Mouse (Mus musculus): ENCODE measurements around the gene Astn1. TPM values are rescaled to one million over a fixed set of nuclear protein-coding genes. Genes with fewer than 3 reads are reported as not detected.

Astn1 gene
- polyA plus RNA-seq, 1 experiment from 2014 or later = 4.2 TPM

DNA sequence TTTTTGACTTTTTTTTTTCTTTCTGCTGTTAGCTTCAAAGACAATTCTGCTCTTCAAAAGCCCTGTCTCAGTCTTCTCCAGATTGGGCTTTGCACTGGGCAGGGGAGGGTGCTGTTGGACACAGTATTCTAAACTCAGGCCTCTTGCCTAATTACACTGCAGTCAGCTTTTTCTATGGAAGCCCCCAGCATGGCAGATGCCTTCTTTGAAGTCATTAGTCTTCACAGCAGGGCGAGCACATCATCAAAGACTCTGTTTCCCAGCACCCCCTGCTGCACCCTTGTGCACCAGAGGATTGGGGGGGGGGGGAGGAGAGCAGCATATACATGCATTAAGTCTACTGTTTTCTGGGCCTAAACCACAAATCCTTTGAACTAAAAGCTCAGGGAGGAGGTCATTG lies 174.8 kb downstream of the Astn1 start:
- Histone ChIP-seq H3K27me3 (no peaks in the 10 kb centered on the region), H3K4me1 (replicated peaks) (no peaks in the 10 kb centered on the region), H3K36me3 (no peaks in the 10 kb centered on the region), H3K9me3 (no peaks in the 10 kb centered on the region), H3K4me3 (replicated peaks) (no peak overlapping the region), H3K27ac (no peak overlapping the region), H3K9ac (replicated peaks) (no peak overlapping the region), H3K4me2 (no peak overlapping the region)
- ATAC-seq (ENCODE audit: insufficient number of reproducible peaks, insufficient read depth, low FRiP score, low TSS enrichment, low read depth) = no peak
- 12% methylated on average over 1 of the region's 1 CpGs for WGBS

DNA sequence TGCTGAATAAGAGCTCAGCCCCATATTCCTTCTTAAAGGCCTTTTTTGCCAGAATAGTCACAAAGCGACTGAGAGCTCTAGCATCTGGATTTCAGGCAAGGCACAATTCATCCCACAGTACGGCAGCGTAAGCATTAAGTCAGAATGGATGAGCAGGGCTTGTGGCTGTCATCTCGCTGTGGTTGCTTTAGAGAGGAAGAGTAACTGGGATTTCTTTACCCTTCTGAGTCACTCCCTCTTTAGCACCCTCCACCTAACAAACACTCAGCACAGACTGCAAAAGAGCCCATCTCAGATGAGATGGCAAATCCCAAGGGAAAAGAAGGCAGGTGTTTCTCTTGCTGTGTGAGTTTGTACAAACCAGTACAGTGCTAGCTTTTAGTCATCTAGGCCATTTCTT lies 183.0 kb downstream of the Astn1 start:
- no peak for ATAC-seq (ENCODE audit: insufficient number of reproducible peaks, insufficient read depth, low FRiP score, low TSS enrichment, low read depth)
- H3K4me2 ChIP-seq = no peak overlapping the region
- no peaks in the 10 kb centered on the region for H3K9me3 ChIP-seq
- WGBS = 88% methylated on average over 4 of the region's 4 CpGs
- no peak overlapping the region for H3K9ac ChIP-seq (replicated peaks)
- H3K36me3 ChIP-seq = no peaks in the 10 kb centered on the region
- no peak overlapping the region for H3K4me3 ChIP-seq (replicated peaks)
- H3K27me3 ChIP-seq = no peaks in the 10 kb centered on the region
- H3K4me1 ChIP-seq (replicated peaks) = peaks cover 22% of the 10 kb centered on the region
- H3K27ac ChIP-seq = no peak overlapping the region

DNA sequence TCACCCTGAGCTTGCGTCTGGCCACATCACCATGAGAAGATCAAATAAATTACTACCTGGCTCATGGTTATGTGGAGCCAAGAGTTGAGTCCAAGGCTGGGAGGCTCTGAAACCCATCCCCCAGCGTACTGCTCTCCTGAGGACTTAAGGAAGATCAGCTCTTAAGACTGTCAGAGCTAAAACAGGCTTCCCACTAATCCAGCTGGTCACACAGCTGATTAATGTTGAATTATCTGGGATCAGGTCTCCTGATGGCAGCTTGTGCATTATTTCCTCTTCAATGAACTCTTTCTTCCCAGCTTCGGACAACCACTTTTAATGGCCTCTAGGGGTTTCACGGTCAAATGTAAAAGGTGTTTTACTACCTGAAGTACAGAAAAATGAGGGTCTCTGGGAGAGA lies 184.4 kb downstream of the Astn1 start:
- no peak overlapping the region for H3K27ac ChIP-seq
- H3K4me1 ChIP-seq (replicated peaks) = peaks cover 22% of the 10 kb centered on the region
- no peaks in the 10 kb centered on the region for H3K27me3 ChIP-seq
- no peaks in the 10 kb centered on the region for H3K36me3 ChIP-seq
- H3K4me2 ChIP-seq = no peak overlapping the region
- H3K9me3 ChIP-seq = no peaks in the 10 kb centered on the region
- H3K9ac ChIP-seq (replicated peaks) = no peak overlapping the region
- no peak overlapping the region for H3K4me3 ChIP-seq (replicated peaks)
- 39% methylated on average over 4 of the region's 4 CpGs for WGBS
- ATAC-seq (ENCODE audit: insufficient number of reproducible peaks, insufficient read depth, low FRiP score, low TSS enrichment, low read depth) = no peak

DNA sequence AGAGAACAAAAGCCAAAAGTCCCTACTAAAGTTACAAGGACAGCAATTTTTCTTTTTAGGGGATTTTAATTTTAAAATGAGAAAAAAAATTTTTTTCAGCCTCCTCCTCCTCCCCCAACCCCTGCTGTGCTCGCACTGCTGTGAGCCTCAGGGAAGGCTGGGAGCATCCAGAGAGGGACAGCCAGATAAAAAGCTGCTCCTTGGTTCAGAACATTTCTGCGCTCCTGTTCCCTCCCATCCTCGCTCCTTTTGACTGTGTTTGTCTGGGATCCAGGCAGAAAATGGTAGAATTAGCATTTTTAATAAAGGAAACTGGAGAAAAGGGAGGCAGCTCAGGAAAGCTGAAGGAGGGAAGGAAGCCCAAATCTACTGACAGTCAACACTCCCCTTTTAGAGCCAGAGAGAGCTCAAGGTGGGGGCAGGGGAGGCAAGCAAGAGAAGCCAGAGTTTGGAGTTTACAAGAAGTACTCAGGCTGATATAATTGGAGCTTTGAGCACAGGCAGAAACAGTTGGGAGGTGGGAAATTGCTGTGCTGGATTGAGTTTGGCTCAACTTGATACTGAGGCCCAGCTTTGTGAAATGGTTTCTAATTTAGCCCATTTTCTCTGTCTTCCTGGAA lies 185.6 kb downstream of the Astn1 start:
- Histone ChIP-seq H3K36me3 (no peaks in the 10 kb centered on the region), H3K4me2 (no peak overlapping the region), H3K27ac (no peak overlapping the region), H3K4me3 (replicated peaks) (no peak overlapping the region), H3K9ac (replicated peaks) (no peak overlapping the region), H3K4me1 (replicated peaks) (peaks cover 22% of the 10 kb centered on the region), H3K9me3 (no peaks in the 10 kb centered on the region), H3K27me3 (0 out of 2 replicates have a peak, but pooled peaks cover 8% of the 10 kb centered on the region)
- ATAC-seq (ENCODE audit: insufficient number of reproducible peaks, insufficient read depth, low FRiP score, low TSS enrichment, low read depth) = no peak
- 52% methylated on average over 3 of the region's 3 CpGs for WGBS

DNA sequence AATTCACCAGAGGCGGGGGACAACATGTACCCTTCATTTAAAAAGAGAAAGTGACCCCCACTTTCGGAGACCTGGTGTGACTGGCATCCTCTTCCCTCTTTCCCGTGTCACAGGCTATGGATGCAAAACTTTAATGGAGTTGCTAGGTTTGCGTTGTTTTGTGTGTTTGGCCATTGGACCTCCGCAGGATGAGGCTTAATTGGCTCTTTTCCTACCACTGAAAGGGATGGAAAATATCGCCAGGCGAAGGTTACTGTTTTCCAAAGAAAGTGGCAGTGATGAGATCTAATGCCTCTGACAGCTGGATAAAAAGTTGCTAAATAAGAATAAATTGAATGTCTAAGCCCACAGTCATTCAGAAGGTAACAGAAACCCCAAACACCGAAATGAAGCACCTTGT lies 186.2 kb downstream of the Astn1 start:
- no peak overlapping the region for H3K4me2 ChIP-seq
- no peaks in the 10 kb centered on the region for H3K9me3 ChIP-seq
- H3K9ac ChIP-seq (replicated peaks) = no peak overlapping the region
- 79% methylated on average over 8 of the region's 8 CpGs for WGBS
- H3K36me3 ChIP-seq = no peaks in the 10 kb centered on the region
- H3K4me3 ChIP-seq (replicated peaks) = no peak overlapping the region
- H3K27me3 ChIP-seq = 0 out of 2 replicates have a peak, but pooled peaks cover 8% of the 10 kb centered on the region
- H3K4me1 ChIP-seq (replicated peaks) = peaks cover 22% of the 10 kb centered on the region
- no peak overlapping the region for H3K27ac ChIP-seq
- ATAC-seq (ENCODE audit: insufficient number of reproducible peaks, insufficient read depth, low FRiP score, low TSS enrichment, low read depth) = no peak

DNA sequence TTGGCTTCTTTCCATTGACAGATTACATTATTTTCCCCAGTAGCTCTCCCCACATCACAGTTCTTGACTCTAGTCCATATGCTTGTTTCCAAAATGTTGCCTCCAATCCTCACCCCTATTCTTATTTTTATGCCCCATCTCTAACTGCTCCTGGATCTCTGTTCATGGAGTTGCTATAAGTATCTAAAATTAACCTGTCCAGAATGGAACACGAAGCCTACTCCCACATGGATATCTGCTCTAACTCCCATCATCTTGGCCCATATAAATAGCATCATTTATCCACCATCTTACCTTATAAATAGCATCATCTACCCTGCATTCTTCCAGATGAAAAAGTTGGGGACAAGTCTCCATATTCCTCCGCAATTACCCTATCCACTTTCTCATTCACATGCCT lies 187.5 kb downstream of the Astn1 start:
- H3K9ac ChIP-seq (replicated peaks) = no peak overlapping the region
- no peaks in the 10 kb centered on the region for H3K36me3 ChIP-seq
- H3K9me3 ChIP-seq = no peaks in the 10 kb centered on the region
- H3K4me3 ChIP-seq (replicated peaks) = no peak overlapping the region
- H3K27me3 ChIP-seq = 0 out of 2 replicates have a peak, but pooled peaks cover 8% of the 10 kb centered on the region
- peaks cover 28% of the 10 kb centered on the region for H3K4me1 ChIP-seq (replicated peaks)
- no peak for ATAC-seq (ENCODE audit: insufficient number of reproducible peaks, insufficient read depth, low FRiP score, low TSS enrichment, low read depth)
- H3K4me2 ChIP-seq = no peak overlapping the region
- H3K27ac ChIP-seq = no peak overlapping the region
- 95% methylated on average over 2 of the region's 2 CpGs for WGBS

DNA sequence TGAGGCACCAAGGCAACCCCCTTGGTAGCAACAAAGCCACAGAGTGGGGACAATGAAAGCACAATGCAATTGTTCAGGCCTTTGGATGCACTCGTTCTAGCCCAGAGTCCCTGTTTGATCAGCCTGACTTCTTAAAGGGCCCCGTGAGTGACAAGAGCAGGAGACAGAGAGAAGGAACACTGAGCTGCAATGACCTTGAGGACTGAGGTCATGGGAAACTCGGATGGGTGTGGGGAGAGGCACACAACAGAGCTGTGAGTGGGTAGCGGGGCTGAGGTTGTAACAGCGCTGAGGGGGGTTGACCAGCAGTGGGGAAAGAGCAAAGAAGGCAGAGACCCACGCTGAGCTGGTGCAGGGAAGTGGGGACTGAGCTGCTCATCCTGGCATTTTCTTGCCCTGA lies 189.9 kb downstream of the Astn1 start:
- H3K4me1 ChIP-seq (replicated peaks) = peaks cover 21% of the 10 kb centered on the region
- no peak for ATAC-seq (ENCODE audit: insufficient number of reproducible peaks, insufficient read depth, low FRiP score, low TSS enrichment, low read depth)

DNA sequence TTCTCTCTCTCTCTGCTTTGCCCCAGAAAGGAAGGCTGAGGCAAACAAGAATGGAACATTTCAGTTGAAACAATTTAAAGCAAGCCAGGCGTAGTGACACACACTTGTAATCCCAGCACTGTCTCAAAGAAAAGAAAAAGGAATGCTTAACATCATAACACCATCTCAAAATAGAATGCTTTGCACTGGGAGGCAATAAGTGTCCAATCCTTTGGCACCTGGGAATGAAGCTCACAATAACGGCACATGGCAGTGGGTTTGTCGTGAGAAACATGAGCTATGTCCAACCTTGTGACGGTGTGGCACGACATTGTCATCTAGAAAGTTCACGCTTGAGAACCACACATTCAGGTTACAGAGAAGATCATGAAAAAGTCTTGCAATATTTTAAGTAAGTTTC lies 191.3 kb downstream of the Astn1 start:
- no peak for ATAC-seq (ENCODE audit: insufficient number of reproducible peaks, insufficient read depth, low FRiP score, low TSS enrichment, low read depth)
- Histone ChIP-seq H3K36me3 (no peaks in the 10 kb centered on the region), H3K4me1 (replicated peaks) (peaks cover 8% of the 10 kb centered on the region), H3K4me3 (replicated peaks) (no peak overlapping the region), H3K27me3 (0 out of 2 replicates have a peak, but pooled peaks cover 8% of the 10 kb centered on the region), H3K27ac (no peak overlapping the region), H3K9ac (replicated peaks) (no peak overlapping the region), H3K4me2 (no peak overlapping the region), H3K9me3 (no peaks in the 10 kb centered on the region)
- 87% methylated on average over 6 of the region's 6 CpGs for WGBS

More for the DNA sequence above, 189.9 kb downstream of the Astn1 start:
- WGBS = 68% methylated on average over 6 of the region's 6 CpGs
- Histone ChIP-seq H3K9me3 (no peaks in the 10 kb centered on the region), H3K9ac (replicated peaks) (no peak overlapping the region), H3K27me3 (0 out of 2 replicates have a peak, but pooled peaks cover 8% of the 10 kb centered on the region), H3K36me3 (no peaks in the 10 kb centered on the region), H3K27ac (no peak overlapping the region), H3K4me2 (no peak overlapping the region), H3K4me3 (replicated peaks) (no peak overlapping the region)

DNA sequence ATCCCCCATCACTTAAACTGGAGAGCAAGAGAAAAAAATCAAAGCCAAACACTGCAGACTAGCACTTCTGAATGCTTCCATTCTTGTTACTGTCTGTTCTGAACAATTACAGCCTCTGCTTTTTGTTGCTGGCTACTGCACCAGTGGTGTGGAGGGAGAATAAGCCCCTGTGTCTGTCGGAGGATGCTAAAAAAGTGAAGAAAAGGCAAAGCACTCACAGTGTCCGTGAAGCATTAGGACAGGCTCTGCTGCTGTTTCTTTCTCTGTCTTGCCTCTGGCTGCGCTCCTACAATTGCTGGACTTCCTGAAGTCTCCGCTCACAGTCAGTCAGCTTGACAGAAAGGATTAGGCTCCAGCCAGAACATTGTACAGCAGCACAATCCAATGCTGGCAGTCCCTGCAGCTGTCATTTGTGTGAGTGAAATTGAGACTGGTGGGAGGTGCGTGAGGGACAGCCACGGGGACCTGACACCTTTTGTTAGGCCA lies 192.0 kb downstream of the Astn1 start:
- Histone ChIP-seq H3K36me3 (no peaks in the 10 kb centered on the region), H3K27ac (no peak overlapping the region), H3K9ac (replicated peaks) (no peak overlapping the region), H3K4me3 (replicated peaks) (no peak overlapping the region), H3K27me3 (0 out of 2 replicates have a peak, but pooled peaks cover 8% of the 10 kb centered on the region), H3K4me1 (replicated peaks) (peaks cover 8% of the 10 kb centered on the region), H3K9me3 (no peaks in the 10 kb centered on the region), H3K4me2 (no peak overlapping the region)
- ATAC-seq (ENCODE audit: insufficient number of reproducible peaks, insufficient read depth, low FRiP score, low TSS enrichment, low read depth) = no peak
- WGBS = 20% methylated on average over 6 of the region's 6 CpGs

DNA sequence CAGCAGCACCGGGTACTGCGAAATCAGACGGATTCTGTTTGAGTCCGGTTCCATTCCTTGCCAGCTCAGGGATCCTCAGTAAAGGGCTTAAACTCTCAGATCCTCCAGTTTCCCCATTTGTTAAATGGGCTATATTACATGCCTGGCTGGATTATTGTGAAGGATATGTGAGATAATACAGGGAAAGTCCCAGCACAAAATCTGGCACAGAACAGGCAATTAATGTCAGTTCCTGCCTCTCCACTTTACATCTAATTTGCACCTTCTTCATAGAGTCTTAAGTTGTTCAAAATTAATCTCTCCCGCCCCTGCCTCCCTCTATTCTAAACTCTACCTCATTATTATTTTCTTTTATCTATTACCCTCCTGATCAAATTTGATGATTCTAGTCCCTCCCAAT lies 211.1 kb downstream of the Astn1 start:
- 91% methylated on average over 5 of the region's 5 CpGs for WGBS

DNA sequence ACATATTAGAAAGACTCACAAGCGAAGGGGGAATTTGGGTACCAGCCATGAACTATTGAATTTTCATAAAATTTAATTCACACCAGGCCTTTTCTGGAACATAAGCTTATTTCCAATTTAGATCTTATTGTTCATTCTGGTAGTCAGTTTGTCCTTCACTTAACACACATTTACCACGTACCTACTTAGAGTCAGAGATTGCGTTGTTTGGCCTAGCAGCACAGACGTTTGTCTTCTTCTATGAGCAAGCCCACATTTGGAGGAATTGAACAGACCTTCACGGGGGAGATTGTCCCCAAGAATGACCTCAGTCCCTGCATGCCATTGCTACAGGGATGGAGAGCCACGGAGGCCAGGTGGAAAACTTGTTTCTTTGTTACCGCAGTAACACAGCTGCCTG lies 211.5 kb downstream of the Astn1 start:
- Histone ChIP-seq H3K9me3 (no peaks in the 10 kb centered on the region), H3K27me3 (no peaks in the 10 kb centered on the region), H3K4me3 (replicated peaks) (no peak overlapping the region), H3K36me3 (no peaks in the 10 kb centered on the region), H3K4me2 (no peak overlapping the region), H3K9ac (replicated peaks) (no peak overlapping the region), H3K27ac (no peak overlapping the region), H3K4me1 (replicated peaks) (no peaks in the 10 kb centered on the region)
- no peak for ATAC-seq (ENCODE audit: insufficient number of reproducible peaks, insufficient read depth, low FRiP score, low TSS enrichment, low read depth)
- WGBS = 87% methylated on average over 7 of the region's 7 CpGs

More for the DNA sequence above, 211.1 kb downstream of the Astn1 start:
- ATAC-seq (ENCODE audit: insufficient number of reproducible peaks, insufficient read depth, low FRiP score, low TSS enrichment, low read depth) = no peak
- Histone ChIP-seq H3K4me3 (replicated peaks) (no peak overlapping the region), H3K36me3 (no peaks in the 10 kb centered on the region), H3K9ac (replicated peaks) (no peak overlapping the region), H3K9me3 (no peaks in the 10 kb centered on the region), H3K4me1 (replicated peaks) (no peaks in the 10 kb centered on the region), H3K27me3 (no peaks in the 10 kb centered on the region), H3K27ac (no peak overlapping the region), H3K4me2 (no peak overlapping the region)

DNA sequence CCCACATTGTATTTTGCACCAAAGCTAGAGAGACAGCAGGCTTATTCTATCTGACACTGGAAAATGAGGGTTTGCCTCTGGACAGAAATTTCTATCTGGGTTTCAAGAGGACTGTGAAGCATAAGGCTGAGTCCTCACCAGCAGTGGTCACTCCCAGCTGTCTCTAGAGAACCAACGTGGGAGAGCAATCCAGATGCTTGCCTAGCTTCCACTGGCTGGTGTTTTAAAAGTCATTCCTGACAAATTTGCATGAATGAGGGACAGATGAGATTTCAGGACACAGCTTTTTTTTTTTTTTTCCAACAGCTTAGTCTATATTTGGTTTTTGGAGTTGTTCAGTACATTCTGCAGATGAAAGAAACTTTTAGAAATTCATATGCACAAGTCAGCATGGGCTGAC lies 213.9 kb downstream of the Astn1 start:
- H3K9me3 ChIP-seq = no peaks in the 10 kb centered on the region
- H3K4me2 ChIP-seq = no peak overlapping the region
- no peaks in the 10 kb centered on the region for H3K4me1 ChIP-seq (replicated peaks)
- WGBS = 59% methylated on average over 1 of the region's 1 CpGs
- ATAC-seq (ENCODE audit: insufficient number of reproducible peaks, insufficient read depth, low FRiP score, low TSS enrichment, low read depth) = no peak
- H3K36me3 ChIP-seq = no peaks in the 10 kb centered on the region
- no peaks in the 10 kb centered on the region for H3K27me3 ChIP-seq
- no peak overlapping the region for H3K4me3 ChIP-seq (replicated peaks)
- H3K9ac ChIP-seq (replicated peaks) = no peak overlapping the region
- no peak overlapping the region for H3K27ac ChIP-seq
